Mouse (Mus musculus): ENCODE measurements around the gene Acat2. TPM values are rescaled to one million over a fixed set of nuclear protein-coding genes. Genes with fewer than 3 reads are reported as not detected.
"Not testable (repeated sequence)": the region's sequence is repeated elsewhere in the genome, so short reads cannot be mapped to it uniquely, and the experiment has no call there.

The Acat2 gene
- 1 to 10 TPM; 3.2 to 5.4 TPM for total RNA-seq (2021)
- long read RNA-seq, experiment 1, partial matches to known transcripts, result 0 of 4 reads
- long read RNA-seq, experiment 1, other reads (novel, unspliced or antisense), result 0 of 4 reads
- long read RNA-seq, experiment 2, transcript Acat2-201 (9 exons, 2,250 nt), result major isoform, 12 of 13 reads
- long read RNA-seq, experiment 2, partial matches to known transcripts, result 0 of 13 reads
- long read RNA-seq, experiment 2, other reads (novel, unspliced or antisense), result 1 of 13 reads

GRCm38 (mm10) chr17:12960331-12960873 is at the start of gene Acat2:
TSS of gene Acat2 (minus strand) at chr17:12960747.
- DNase-seq, result peak; percentile 92

- DNase-seq, result no peak
Measured at GRCm38 (mm10) chr17:13009887-13010286, 49.3 kb upstream of the Acat2 start.

- DNase-seq, result no peak
Measured at GRCm38 (mm10) chr17:13008528-13008927, 48.0 kb upstream of the Acat2 start.

GRCm38 (mm10) chr17:13007730-13008425 is 47.3 kb upstream of the Acat2 start:
- peak; percentile 99 for DNase-seq

GRCm38 (mm10) chr17:13006984-13007383 is 46.4 kb upstream of the Acat2 start:
- DNase-seq, result no peak

GRCm38 (mm10) chr17:13006546-13006945 is 46.0 kb upstream of the Acat2 start, which contains the start of gene Sod2:
TSS of gene Sod2 (plus strand) at chr17:13006846.
- DNase-seq, result not testable (repeated sequence)

GRCm38 (mm10) chr17:13004436-13004835 is 43.9 kb upstream of the Acat2 start:
- DNase-seq, result not testable (repeated sequence)

- not testable (repeated sequence) for DNase-seq
Measured at GRCm38 (mm10) chr17:13002243-13002642, 41.7 kb upstream of the Acat2 start.

- no peak for DNase-seq
Measured at GRCm38 (mm10) chr17:12999069-12999468, 38.5 kb upstream of the Acat2 start.

- DNase-seq, result no peak
Measured at GRCm38 (mm10) chr17:12997890-12998289, 37.3 kb upstream of the Acat2 start.

- DNase-seq, result no peak
Measured at GRCm38 (mm10) chr17:12996345-12996744, 35.8 kb upstream of the Acat2 start.

- DNase-seq, result no peak
Measured at GRCm38 (mm10) chr17:12994069-12994468, 33.5 kb upstream of the Acat2 start, which contains the start of gene Wtap. TSS of gene Wtap (minus strand) at chr17:12994169.

GRCm38 (mm10) chr17:12992470-12992991 is 32.0 kb upstream of the Acat2 start:
- DNase-seq, result peak; percentile 97

GRCm38 (mm10) chr17:12991635-12992358 is 31.2 kb upstream of the Acat2 start:
- DNase-seq, result peak; percentile 93

GRCm38 (mm10) chr17:12991194-12991634 is 30.7 kb upstream of the Acat2 start:
- no peak for DNase-seq

GRCm38 (mm10) chr17:12990567-12991145 is 30.1 kb upstream of the Acat2 start:
- no peak for DNase-seq

GRCm38 (mm10) chr17:12988096-12988495 is 27.5 kb upstream of the Acat2 start:
- not testable (repeated sequence) for DNase-seq

- DNase-seq, result no peak
Measured at GRCm38 (mm10) chr17:12983988-12984387, 23.4 kb upstream of the Acat2 start.

GRCm38 (mm10) chr17:12978546-12978945 is 18.0 kb upstream of the Acat2 start:
- no peak for DNase-seq

GRCm38 (mm10) chr17:12973851-12974250 is 13.3 kb upstream of the Acat2 start:
- DNase-seq, result no peak

GRCm38 (mm10) chr17:12967173-12967572 is 6.6 kb upstream of the Acat2 start:
- DNase-seq, result no peak

GRCm38 (mm10) chr17:12963476-12963875 is 2.9 kb upstream of the Acat2 start:
- no peak for DNase-seq

All from gastrocnemius, postnatal 25 days (tissue).